Mouse (Mus musculus) liver, postnatal 0 days (tissue): ENCODE data around the gene H2-Aa.

Experiments used
- CTCF ChIP-seq: sonication (generic); IDR thresholded peaks from 2 replicates; pipeline ENCODE4 v1.5.1; 2016; ENCODE audit warnings: antibody characterized with exemption, low read depth
- EP300 ChIP-seq: IDR thresholded peaks from 2 replicates; pipeline ENCODE4 v1.6.1; 2016; ENCODE audit warnings: antibody characterized with exemption, low read depth, mild to moderate bottlenecking

DNA sequence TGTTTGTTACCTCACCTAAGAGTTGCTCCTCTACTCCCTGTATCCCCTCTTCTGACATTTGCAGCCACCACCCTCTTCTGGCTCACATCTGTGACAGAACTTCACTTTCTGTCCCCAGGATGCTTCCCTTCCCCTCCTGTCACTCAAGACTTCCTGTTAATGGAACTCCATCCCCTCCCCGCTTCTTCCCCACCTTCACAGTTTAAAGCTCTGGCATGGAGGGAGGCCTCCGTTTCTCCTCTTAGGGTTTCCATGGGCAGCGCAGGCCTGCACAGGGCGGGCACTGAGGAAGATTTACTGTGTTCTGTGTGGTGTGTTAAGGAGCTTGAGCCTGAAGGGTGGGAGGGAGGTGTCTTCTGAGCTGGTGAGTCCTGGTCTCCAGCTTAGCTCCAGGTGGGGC, 20.5 kb upstream of the H2-Aa start:
- no peak for TF ChIP-seq CTCF
- TF ChIP-seq EP300: no peak
